ENCODE assay signal across 9 mouse cellular contexts in genomic region chr4:32530421-32530920, GRCm38 (mm10).
A peak's percentile ranks its signal among the peaks of the same experiment; 100 is the strongest.
DNase-seq lines count a peak whose midpoint lies in the region; ATAC-seq and TF ChIP-seq lines count a peak whose summit lies in the region.
"Had no signal": no experiment of that assay in that cellular context is flagged by ENCODE, and none has a peak within 500 bp of the region (broad histone marks: within the 10 kb centered on the region; RNA-seq: fewer than 3 reads in every experiment).

No protein-coding gene starts in this region.

- peak; percentile 48 for DNase-seq in embryo, embryonic 11 days
- no peak for DNase-seq in embryo, embryonic 9.5 days (ENCODE audit: extremely low spot score)
- no peak for DNase-seq in liver, embryonic 14.5 days (ENCODE audit: low read depth in 3 of 3, low spot score in 3 of 3)
- DNase-seq in limb, embryonic 11.5 days (ENCODE audit: low spot score) = no peak
- DNase-seq in cerebellum, adult 11-12 months = no peak
- DNase-seq in gastrocnemius, postnatal 4 days (ENCODE audit: low spot score in 2 of 2) = no peak

- no peak for ATAC-seq in liver, embryonic 14.5 days (ENCODE audit: insufficient read depth)
- ATAC-seq in liver, embryonic 12.5 days = no peak
- no peak for ATAC-seq in limb, embryonic 11.5 days (ENCODE audit: insufficient number of reproducible peaks, low FRiP score, low TSS enrichment, low read depth)
- ATAC-seq in stomach, embryonic 14.5 days (ENCODE audit: insufficient number of reproducible peaks, insufficient read depth, low FRiP score, low read depth) = no peak

- H3K4me1 ChIP-seq in liver, embryonic 14.5 days (replicated peaks; ENCODE audit: control insufficient read depth in 2 of 2, insufficient read depth in 2 of 2, low read length in 1 of 2) = 0 out of 4 replicates have a peak, but pooled peaks cover 0 to 2% of the 10 kb centered on the region in 2 experiments
- H3K4me1 ChIP-seq in liver, embryonic 12.5 days = no peaks in the 10 kb centered on the region
- peaks cover 35% of the 10 kb centered on the region for H3K4me1 ChIP-seq in limb, embryonic 11.5 days (ENCODE audit: control insufficient read depth, insufficient read depth, low read length)
- peaks cover 10% of the 10 kb centered on the region; the same call in 1 of the 2 replicates for H3K4me1 ChIP-seq in stomach, embryonic 14.5 days (ENCODE audit: control insufficient read depth, insufficient read depth, low read length)

- no peak overlapping the region for H3K27ac ChIP-seq in liver, embryonic 14.5 days
- no peak overlapping the region for H3K27ac ChIP-seq in liver, embryonic 12.5 days
- peak overlapping the region; percentile 70 for H3K27ac ChIP-seq in limb, embryonic 11.5 days (replicated peaks; ENCODE audit: low read depth, low read length)
- H3K27ac ChIP-seq in stomach, embryonic 14.5 days (ENCODE audit: low read length) = peak overlapping the region; percentile 24; the same call in 1 of the 2 replicates

- no peak overlapping the region for H3K4me3 ChIP-seq in liver, embryonic 14.5 days (ENCODE audit: insufficient read depth in 1 of 2, low read depth in 2 of 2, low read length in 2 of 2)
- H3K4me3 ChIP-seq in liver, embryonic 12.5 days = no peak overlapping the region
- H3K4me3 ChIP-seq in limb, embryonic 11.5 days (ENCODE audit: low read depth, low read length) = no peak overlapping the region
- H3K4me3 ChIP-seq in stomach, embryonic 14.5 days (ENCODE audit: low read depth, low read length) = no peak overlapping the region
- H3K4me3 ChIP-seq: erythroblast, embryonic 14.5 days had no signal

- H3K4me2 ChIP-seq in liver, embryonic 14.5 days (ENCODE audit: low read depth) = 0 out of 2 replicates have a peak overlapping the region, but pooled peaks have one; percentile 6
- H3K4me2 ChIP-seq in liver, embryonic 12.5 days = no peak overlapping the region
- H3K4me2 ChIP-seq in limb, embryonic 11.5 days (ENCODE audit: low read depth, severe bottlenecking) = peak overlapping the region; percentile 46; the same call in 1 of the 2 replicates
- H3K4me2 ChIP-seq in stomach, embryonic 14.5 days (replicated peaks; ENCODE audit: low read depth, low read length) = peak overlapping the region; percentile 42

- 60% methylated on average over 9 of the region's 9 CpGs for WGBS in liver, embryonic 14.5 days (ENCODE audit: insufficient replicate concordance)
- WGBS in liver, embryonic 12.5 days (ENCODE audit: insufficient replicate concordance) = 58% methylated on average over 9 of the region's 9 CpGs
- 58% methylated on average over 9 of the region's 9 CpGs for WGBS in limb, embryonic 11.5 days
- 57% methylated on average over 9 of the region's 9 CpGs for WGBS in stomach, embryonic 14.5 days

- no peak for TF ChIP-seq EP300 in liver, embryonic 14.5 days (IDR thresholded peaks at IDR 0.05; ENCODE audit: low read depth)

- no peak overlapping the region for H3K9ac ChIP-seq in liver, embryonic 14.5 days (replicated peaks)
- H3K9ac ChIP-seq in liver, embryonic 12.5 days = no peak overlapping the region
- H3K9ac ChIP-seq in limb, embryonic 11.5 days (ENCODE audit: low read length) = 0 out of 2 replicates have a peak overlapping the region, but pooled peaks have one; percentile 37
- H3K9ac ChIP-seq in stomach, embryonic 14.5 days (replicated peaks; ENCODE audit: low read depth, low read length) = no peak overlapping the region

- TF ChIP-seq CTCF in liver, embryonic 14.5 days (IDR thresholded peaks at IDR 0.05; ENCODE audit: low read depth) = no peak

- H3K9me3 ChIP-seq in liver, embryonic 14.5 days (ENCODE audit: control insufficient read depth, low read length) = no peaks in the 10 kb centered on the region
- H3K9me3 ChIP-seq in liver, embryonic 12.5 days (replicated peaks) = no peaks in the 10 kb centered on the region
- no peaks in the 10 kb centered on the region for H3K9me3 ChIP-seq in limb, embryonic 11.5 days (ENCODE audit: control insufficient read depth, low read length)
- no peaks in the 10 kb centered on the region for H3K9me3 ChIP-seq in stomach, embryonic 14.5 days (ENCODE audit: control insufficient read depth, low read depth, low read length)

- H3K36me3 ChIP-seq in liver, embryonic 14.5 days (replicated peaks; ENCODE audit: control insufficient read depth, insufficient read depth, low read depth) = no peaks in the 10 kb centered on the region
- no peaks in the 10 kb centered on the region for H3K36me3 ChIP-seq in liver, embryonic 12.5 days
- H3K36me3 ChIP-seq in limb, embryonic 11.5 days (ENCODE audit: control insufficient read depth, insufficient read depth, low read length) = no peaks in the 10 kb centered on the region
- no peaks in the 10 kb centered on the region for H3K36me3 ChIP-seq in stomach, embryonic 14.5 days (ENCODE audit: control insufficient read depth, insufficient read depth, low read length)

- H3K27me3 ChIP-seq in liver, embryonic 14.5 days (ENCODE audit: control insufficient read depth, insufficient read depth, low read length) = no peaks in the 10 kb centered on the region
- no peaks in the 10 kb centered on the region for H3K27me3 ChIP-seq in liver, embryonic 12.5 days (replicated peaks)
- H3K27me3 ChIP-seq in limb, embryonic 11.5 days (ENCODE audit: control insufficient read depth, insufficient read depth, low read length) = no peaks in the 10 kb centered on the region
- no peaks in the 10 kb centered on the region for H3K27me3 ChIP-seq in stomach, embryonic 14.5 days (ENCODE audit: control insufficient read depth, insufficient read depth, low read length)

Comparison
In these comparisons a context has a peak if more than half of its experiments do, and no peak if none do; other contexts are left out.
1. H3K27ac ChIP-seq: peak in limb, embryonic 11.5 days (single experiment) and stomach, embryonic 14.5 days (single experiment); none in liver, embryonic 14.5 days (single experiment) and liver, embryonic 12.5 days (single experiment).